Mouse (Mus musculus) left cerebral cortex, postnatal 4 days (tissue): ENCODE measurements around the gene Cyp17a1. TPM values are rescaled to one million over a fixed set of nuclear protein-coding genes. Genes with fewer than 3 reads are reported as not detected.

Source experiments
- DNase-seq: peaks from one replicate; pipeline ENCODE4 v3.0.0-alpha.2; 2022
- intact Hi-C: fragments of 180-260 bp; cut with DNase I; formaldehyde crosslinking; loops from one replicate; pipeline ENCODE4 v1.15.1; 2025
- total RNA-seq, 2 experiments: library from RNA; stranded (reverse); gene quantifications; 2 replicates each; pipeline ENCODE4 v1.2.3; 2021

Gene Cyp17a1
- total RNA-seq, 2 experiments from 2014 or later: 0.24 TPM; not detected in 1

DNA sequence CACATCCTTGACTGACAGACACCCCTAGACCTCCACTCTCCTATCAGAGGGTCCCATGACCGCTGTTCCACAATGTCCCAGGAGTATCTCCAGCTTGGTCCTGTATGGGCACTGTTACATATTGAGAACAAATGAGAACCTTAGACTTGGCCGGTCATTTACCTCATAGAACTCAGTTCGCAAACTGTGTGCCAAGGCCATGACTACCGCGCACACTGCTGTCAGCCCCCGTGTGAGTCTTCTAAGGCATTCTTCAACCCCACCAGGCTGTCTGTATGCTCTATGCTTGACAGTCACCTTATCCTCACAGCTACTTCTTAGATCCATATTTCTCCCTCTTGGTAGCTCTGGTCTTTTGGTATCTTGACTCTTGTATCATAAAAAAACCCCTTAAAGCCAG lies 53.5 kb downstream of the Cyp17a1 start:
- DNase-seq: no peak
- intact Hi-C loops: no loop called here

GRCm38 (mm10) chr19:46619001-46619400 lies 54.0 kb downstream of the Cyp17a1 start:
- intact Hi-C loops: no loop called here
- DNase-seq: no peak

DNA sequence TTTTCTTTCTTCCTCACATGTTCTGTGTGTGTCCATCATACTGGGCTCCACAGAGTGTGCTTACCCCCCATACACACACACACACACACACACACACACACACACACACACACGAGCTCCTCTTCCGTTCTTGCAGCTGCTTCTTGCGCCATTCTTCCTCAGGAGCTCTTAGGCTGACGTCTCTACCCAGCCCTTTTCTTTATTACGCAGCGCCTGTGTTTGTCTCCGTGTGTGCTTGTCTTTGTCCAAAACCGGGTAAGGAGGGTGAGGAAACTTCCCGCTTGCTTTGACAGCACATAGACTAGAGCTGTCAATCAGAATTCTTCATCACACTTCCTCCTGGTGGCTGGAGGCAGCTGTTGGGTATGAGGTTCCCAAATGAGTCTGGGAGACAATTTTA lies 54.6 kb downstream of the Cyp17a1 start:
- no peak for DNase-seq
- intact Hi-C loops: no loop called here

DNA sequence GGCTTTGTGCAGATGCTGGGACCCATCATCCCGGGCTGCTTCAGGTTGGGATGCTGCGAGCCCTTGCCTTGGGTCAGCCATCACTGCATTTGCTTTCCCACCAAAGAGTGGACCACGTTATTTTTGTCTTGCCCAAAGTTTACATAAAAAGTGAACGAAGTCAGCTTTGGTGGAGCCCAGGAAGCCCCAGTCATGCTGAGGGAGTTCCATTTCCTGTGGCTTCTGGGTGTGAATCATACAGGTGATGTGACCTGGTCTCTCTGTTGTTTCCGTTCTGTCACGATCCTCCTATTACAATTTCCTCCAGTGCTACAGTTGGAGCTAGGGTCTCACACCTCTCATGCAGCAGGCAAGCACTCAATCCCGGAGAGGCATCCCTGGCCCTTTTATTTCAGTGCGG lies 55.6 kb downstream of the Cyp17a1 start:
- intact Hi-C loops: no loop called here

More for the DNA sequence above, 55.6 kb downstream of the Cyp17a1 start:
- DNase-seq: no peak

Other genes with a start within 250 kb of the Cyp17a1 start
- gene Trim8, start 171.5 kb downstream of the Cyp17a1 start, total RNA-seq: 100 to 1,000 TPM; 113 to 119 TPM
- gene Arl3, start 100.0 kb downstream of the Cyp17a1 start, total RNA-seq: 100 to 1,000 TPM; 102 to 107 TPM
- 10 to 100 TPM; 12.6 to 13.7 TPM for gene Sfxn2, start 99.8 kb downstream of the Cyp17a1 start, total RNA-seq
- 10 to 100 TPM; 43.1 to 45.3 TPM for gene Wbp1l, start 74.1 kb downstream of the Cyp17a1 start, total RNA-seq
- gene Borcs7, start 16.7 kb upstream of the Cyp17a1 start, total RNA-seq: 10 to 100 TPM; 15.8 to 17.7 TPM
- 10 to 100 TPM; 17.1 to 19.9 TPM for gene As3mt, start 34.3 kb upstream of the Cyp17a1 start, total RNA-seq
- gene Cnnm2, start 88.4 kb upstream of the Cyp17a1 start, total RNA-seq: 10 to 100 TPM; 17.2 to 18.6 TPM